Comparison of ENCODE assay signal across 14 mouse cellular contexts in the genomic region with DNA sequence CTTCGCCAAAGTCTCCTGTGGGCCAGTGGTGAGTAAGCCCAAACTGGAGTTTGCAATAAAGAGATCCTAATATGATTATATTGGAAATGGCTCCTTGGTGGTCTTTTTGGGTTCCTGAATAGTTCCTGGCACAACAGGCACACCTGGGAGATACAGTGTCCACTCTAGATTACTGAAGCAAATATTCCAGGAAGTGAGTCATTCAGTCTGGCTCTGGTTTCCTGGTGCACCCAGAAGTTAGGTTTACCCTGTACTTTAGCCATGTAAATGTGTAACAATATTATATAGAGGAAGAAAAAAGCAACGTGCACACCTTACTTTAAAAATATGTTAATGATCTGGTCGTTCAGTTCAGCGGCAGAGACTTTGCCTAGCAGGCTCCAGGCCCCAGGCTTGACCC.
"Had no signal": no experiment of that assay in that cellular context is flagged by ENCODE, and none has a peak within 500 bp of the region (broad histone marks: within the 10 kb centered on the region; RNA-seq: fewer than 3 reads in every experiment).

No protein-coding gene starts in this region.

- DNase-seq: kidney, adult 8-10 months; kidney, postnatal 4 days; lung, embryonic 14.5 days; lung, postnatal 10 days; lung, postnatal 4 days; thymus, adult 18-20 months; thymus, postnatal 14 days had no signal

- H3K4me2 ChIP-seq: limb, embryonic 15.5 days; liver, embryonic 12.5 days; lung, embryonic 14.5 days; midbrain, embryonic 15.5 days; neural tube, embryonic 12.5 days had no signal

- H3K4me1 ChIP-seq: limb, embryonic 15.5 days; liver, embryonic 12.5 days; midbrain, embryonic 15.5 days had no signal

- H3K4me3 ChIP-seq: left cerebral cortex, adult 2 months; limb, embryonic 15.5 days; liver, embryonic 12.5 days; midbrain, embryonic 10.5 days; midbrain, embryonic 15.5 days; neural tube, embryonic 12.5 days had no signal

- H3K27me3 ChIP-seq: limb, embryonic 15.5 days; liver, embryonic 12.5 days; midbrain, embryonic 15.5 days; neural tube, embryonic 12.5 days had no signal

- ATAC-seq: hindbrain, postnatal 0 days; liver, embryonic 12.5 days; midbrain, embryonic 15.5 days had no signal

- H3K9me3 ChIP-seq: limb, embryonic 15.5 days; liver, embryonic 12.5 days; midbrain, embryonic 10.5 days; midbrain, embryonic 15.5 days; neural tube, embryonic 12.5 days had no signal

- H3K9ac ChIP-seq: limb, embryonic 15.5 days; liver, embryonic 12.5 days; lung, embryonic 14.5 days; midbrain, embryonic 15.5 days; neural tube, embryonic 12.5 days had no signal

- H3K36me3 ChIP-seq: limb, embryonic 15.5 days; liver, embryonic 12.5 days; midbrain, embryonic 10.5 days; midbrain, embryonic 15.5 days; neural tube, embryonic 12.5 days had no signal

- H3K27ac ChIP-seq: hindbrain, postnatal 0 days; left cerebral cortex, adult 2 months; limb, embryonic 15.5 days; liver, embryonic 12.5 days; midbrain, embryonic 10.5 days; midbrain, embryonic 15.5 days; neural tube, embryonic 12.5 days had no signal
